Mouse (Mus musculus) brain, embryonic 18.5 days (tissue): Measurements from ENCODE around the gene Xab2.
"Not testable (repeated sequence)": the region's sequence is repeated elsewhere in the genome, so short reads cannot be mapped to it uniquely, and the experiment has no call there.

Experiments
- DNase-seq: peaks from one replicate; pipeline ENCODE4 v3.0.0-alpha.2; 2012; ENCODE audit warnings: low read depth, low spot score

Gene Xab2

GRCm38 (mm10) chr8:3609046-3609815, 11.9 kb downstream of the Xab2 start:
- DNase-seq, result no peak

GRCm38 (mm10) chr8:3607822-3608221, 13.3 kb downstream of the Xab2 start:
- DNase-seq, result no peak

- DNase-seq, result no peak
Observed at GRCm38 (mm10) chr8:3606593-3606992, 14.5 kb downstream of the Xab2 start.

- no peak for DNase-seq
Observed at GRCm38 (mm10) chr8:3603439-3603838, 17.7 kb downstream of the Xab2 start.

- no peak for DNase-seq
Observed at GRCm38 (mm10) chr8:3600401-3600800, 20.7 kb downstream of the Xab2 start.

- DNase-seq, result no peak
Observed at GRCm38 (mm10) chr8:3599219-3599618, 21.9 kb downstream of the Xab2 start.

- no peak for DNase-seq
Observed at GRCm38 (mm10) chr8:3598054-3598453, 23.1 kb downstream of the Xab2 start.

- DNase-seq, result no peak
Observed at GRCm38 (mm10) chr8:3594466-3594865, 26.6 kb downstream of the Xab2 start.

- DNase-seq, result no peak
Observed at GRCm38 (mm10) chr8:3593470-3593869, 27.6 kb downstream of the Xab2 start.

GRCm38 (mm10) chr8:3588258-3588633, 32.9 kb downstream of the Xab2 start:
- no peak for DNase-seq

GRCm38 (mm10) chr8:3587391-3588257, 33.5 kb downstream of the Xab2 start:
- DNase-seq, result peak; percentile 42

GRCm38 (mm10) chr8:3586993-3587390, 34.1 kb downstream of the Xab2 start, which contains the start of gene Camsap3:
Gene Camsap3 (plus strand): TSS chr8:3587293.
- no peak for DNase-seq

- DNase-seq, result no peak
Observed at GRCm38 (mm10) chr8:3586452-3586851, 34.7 kb downstream of the Xab2 start.

- DNase-seq, result not testable (repeated sequence)
Observed at GRCm38 (mm10) chr8:3581961-3582360, 39.2 kb downstream of the Xab2 start.

GRCm38 (mm10) chr8:3579390-3580364, 41.4 kb downstream of the Xab2 start:
- no peak for DNase-seq

GRCm38 (mm10) chr8:3576211-3576960, 44.7 kb downstream of the Xab2 start:
- no peak for DNase-seq

GRCm38 (mm10) chr8:3574546-3574945, 46.6 kb downstream of the Xab2 start:
- no peak for DNase-seq

- DNase-seq, result no peak
Observed at GRCm38 (mm10) chr8:3569784-3570183, 51.3 kb downstream of the Xab2 start.

GRCm38 (mm10) chr8:3568378-3568777, 52.7 kb downstream of the Xab2 start:
- no peak for DNase-seq

- DNase-seq, result no peak
Observed at GRCm38 (mm10) chr8:3567641-3568371, 53.3 kb downstream of the Xab2 start, which contains the start of gene C330021F23Rik. Gene C330021F23Rik (plus strand): TSS chr8:3567990.
